Mouse (Mus musculus) left cerebral cortex, postnatal 10 days (tissue): ENCODE results near the gene Kif17. TPM values are rescaled to one million over a fixed set of nuclear protein-coding genes. Genes with fewer than 3 reads are reported as not detected.
"Not testable (repeated sequence)": the region's sequence is repeated elsewhere in the genome, so short reads cannot be mapped to it uniquely, and the experiment has no call there.

Experiments
- DNase-seq, 2 experiments: peaks; one replicate each; pipeline ENCODE4 v3.0.0; 2021 to 2022; ENCODE audit warnings: low spot score in 2 of 2, mixed read lengths in 1 of 2; ENCODE audit errors: extremely low spot score in 1 of 2
- intact Hi-C: fragments of 180-260 bp; cut with DNase I; formaldehyde crosslinking; loops from one replicate; pipeline ENCODE4 v1.15.1; 2025
- total RNA-seq, 2 experiments: library from RNA; stranded (reverse); gene quantifications; 2 replicates each; pipeline ENCODE4 v1.2.3; 2021

The Kif17 gene
- total RNA-seq, 2 experiments from 2014 or later = 15.1 to 15.4 TPM

DNA sequence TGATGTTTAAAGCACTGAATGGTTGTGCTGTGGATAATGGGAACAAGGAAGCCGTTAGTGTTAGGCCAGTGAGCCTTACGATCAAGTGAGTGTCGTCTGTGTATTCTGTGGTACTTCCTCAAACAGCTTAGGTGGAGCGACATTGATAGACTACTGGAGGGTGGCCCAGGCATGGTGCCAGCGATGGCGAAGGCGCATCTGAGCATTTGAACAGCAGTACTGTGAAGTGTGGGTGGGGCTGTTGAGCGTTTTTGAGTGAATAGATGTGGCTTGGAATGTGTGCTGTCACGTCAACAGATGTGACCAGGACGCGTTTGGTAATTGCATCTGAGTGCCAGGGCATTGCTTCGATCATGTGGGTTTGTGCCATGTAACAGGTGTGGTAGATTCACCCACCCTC, 57.5 kb downstream of the Kif17 start:
- intact Hi-C loops = no loop called here
- no peak for DNase-seq

DNA sequence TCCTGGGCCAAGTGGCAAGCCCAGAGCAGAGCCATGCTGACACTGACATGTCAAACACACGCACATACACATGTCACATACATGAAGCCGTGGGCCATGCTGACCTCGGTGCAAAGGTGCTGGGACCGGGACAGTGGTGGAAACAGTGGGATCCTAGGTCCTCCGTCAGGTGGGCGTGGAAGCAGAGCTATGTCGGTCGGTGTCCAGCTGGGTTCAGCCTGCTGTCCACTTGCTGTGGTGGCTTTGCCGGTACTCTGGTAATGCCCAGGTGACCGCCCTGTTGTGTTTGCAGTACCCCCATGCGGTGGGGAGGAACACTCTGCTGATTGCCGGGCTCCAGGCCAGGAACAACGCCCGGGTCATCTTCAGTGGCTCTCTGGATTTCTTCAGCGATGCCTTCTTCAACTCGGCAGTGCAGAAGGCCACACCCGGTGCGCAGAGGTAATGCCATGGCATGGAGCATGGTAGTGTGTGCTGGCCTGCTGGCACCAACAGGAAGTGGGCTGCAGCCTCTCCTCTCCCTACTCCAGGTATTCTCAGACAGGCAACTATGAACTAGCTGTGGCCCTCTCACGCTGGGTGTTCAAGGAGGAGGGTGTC, 60.2 kb downstream of the Kif17 start:
- DNase-seq = no peak
- intact Hi-C loops = loop anchor here (10.0 kb wide), 2 partner anchors 346 to 544 kb away; no protein-coding TSS in a partner anchor

DNA sequence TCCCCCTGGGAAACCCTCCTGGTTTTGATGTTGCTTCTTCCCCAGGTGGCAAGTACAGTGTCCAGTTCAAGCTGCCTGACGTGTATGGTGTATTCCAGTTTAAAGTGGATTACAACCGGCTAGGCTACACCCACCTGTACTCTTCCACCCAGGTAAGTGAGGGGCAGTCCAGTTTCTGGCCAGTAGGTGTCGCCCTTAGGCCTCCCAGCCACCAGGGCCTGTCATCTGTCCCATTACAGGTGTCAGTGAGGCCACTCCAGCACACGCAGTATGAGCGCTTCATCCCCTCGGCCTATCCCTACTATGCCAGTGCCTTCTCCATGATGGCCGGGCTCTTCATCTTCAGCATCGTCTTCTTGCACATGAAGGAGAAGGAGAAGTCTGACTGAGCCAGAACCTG, 61.4 kb downstream of the Kif17 start:
- intact Hi-C loops = loop anchor here (10.0 kb wide), 2 partner anchors 347 to 543 kb away; no protein-coding TSS in a partner anchor
- no peak for DNase-seq

DNA sequence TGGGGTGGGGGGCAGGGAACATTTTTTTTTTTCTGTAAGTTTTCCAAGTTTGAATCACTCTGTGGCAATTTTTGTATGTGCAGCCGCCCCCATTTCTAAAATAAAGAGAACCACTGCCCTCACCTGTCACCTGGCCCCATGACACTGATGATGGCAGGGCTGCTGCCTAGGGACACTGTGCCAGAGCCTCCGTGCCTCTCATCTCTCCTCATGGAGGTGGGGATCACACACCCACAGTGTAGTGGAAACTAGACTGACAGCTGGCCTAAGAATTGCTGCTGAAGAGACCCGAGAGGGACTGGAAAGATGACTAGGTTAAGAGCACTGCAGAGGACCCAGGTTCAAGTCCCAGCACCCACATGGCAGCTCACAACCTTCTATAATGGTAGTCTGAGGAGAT, 61.9 kb downstream of the Kif17 start:
- DNase-seq = no peak
- intact Hi-C loops = loop anchor here (10.0 kb wide), 2 partner anchors 347 to 543 kb away; no protein-coding TSS in a partner anchor

DNA sequence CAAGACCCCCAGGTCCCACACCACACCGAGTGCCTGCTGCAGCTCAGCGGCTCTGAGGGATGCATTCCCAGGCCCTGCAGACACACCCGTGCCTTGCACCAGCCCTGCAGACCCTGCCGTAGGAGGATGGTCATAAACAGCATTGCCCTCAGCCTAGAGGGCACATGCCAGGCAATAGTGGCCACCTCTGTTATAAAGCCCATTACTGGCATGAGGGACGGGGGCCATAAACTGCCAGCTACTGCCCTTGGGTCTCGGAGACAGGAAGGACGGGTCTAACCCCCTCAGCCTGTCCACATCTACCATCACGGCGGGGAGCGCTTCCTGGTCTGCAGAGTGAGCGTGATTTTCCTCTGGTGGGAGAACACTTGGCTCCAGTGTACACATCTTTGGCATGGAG, 62.8 kb downstream of the Kif17 start:
- intact Hi-C loops = loop anchor here (10.0 kb wide), 2 partner anchors 348 to 542 kb away; no protein-coding TSS in a partner anchor
- DNase-seq = no peak

DNA sequence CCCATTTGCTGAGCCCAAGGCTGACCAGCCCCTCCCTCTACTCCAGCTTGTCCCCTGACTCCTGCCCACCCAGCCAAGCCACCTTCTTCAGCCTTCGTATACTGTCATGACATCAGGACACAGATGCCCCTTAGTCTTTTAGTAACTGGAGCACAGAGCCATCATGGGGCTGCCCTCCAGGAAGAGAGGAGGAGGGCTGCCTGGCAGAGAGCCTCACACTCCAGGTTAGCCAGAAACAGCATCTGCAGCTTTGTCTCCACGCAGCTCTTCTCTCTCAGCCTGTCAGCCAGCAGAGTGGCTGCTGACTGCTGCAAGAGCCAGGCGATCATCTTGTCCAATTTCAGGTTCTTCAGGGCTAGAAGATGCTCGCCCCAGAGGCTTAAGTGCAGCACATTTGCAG, 63.6 kb downstream of the Kif17 start:
- intact Hi-C loops = loop anchor here (10.0 kb wide), 2 partner anchors 349 to 541 kb away; no protein-coding TSS in a partner anchor
- DNase-seq = no peak

DNA sequence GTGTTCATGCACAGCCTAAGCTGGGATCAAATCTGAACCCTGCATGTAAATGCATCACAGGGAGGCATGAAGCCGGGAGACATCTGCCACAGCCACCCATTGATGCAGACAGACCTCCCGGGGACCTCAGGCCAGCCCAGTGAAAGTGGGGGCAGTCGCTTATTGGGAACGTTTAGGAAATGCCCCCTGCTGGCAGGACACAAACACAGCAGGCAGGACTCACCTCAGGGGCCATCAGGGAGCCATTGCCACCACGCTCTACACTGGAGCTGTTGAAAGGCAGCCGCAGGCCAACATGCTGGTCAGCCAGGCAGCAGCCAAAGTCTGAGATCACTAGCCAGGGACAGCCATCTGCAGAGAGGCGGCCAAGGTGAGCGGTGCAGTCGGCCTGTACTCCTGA, 65.5 kb downstream of the Kif17 start:
- intact Hi-C loops = loop anchor here (10.0 kb wide), 2 partner anchors 351 to 539 kb away; no protein-coding TSS in a partner anchor

DNA sequence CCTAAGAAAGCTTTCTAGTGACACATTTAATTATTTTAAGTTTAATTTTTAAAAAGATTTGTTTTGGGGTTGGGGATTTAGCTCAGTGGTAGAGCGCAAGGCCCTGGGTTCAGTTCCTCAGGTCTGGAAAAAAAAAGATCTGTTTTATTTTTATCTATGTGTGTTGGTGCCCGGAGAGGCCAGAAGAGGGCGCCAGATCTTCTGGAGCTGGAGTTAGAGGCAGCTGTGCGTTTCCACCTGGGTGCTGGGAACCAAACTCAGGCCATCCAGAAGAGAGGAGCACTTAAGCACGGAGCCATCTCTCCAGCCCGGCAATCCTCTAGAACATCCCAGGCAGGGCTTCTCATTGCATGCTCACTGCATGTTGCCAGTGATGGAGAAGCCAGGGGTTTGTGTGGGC, 66.1 kb downstream of the Kif17 start:
- intact Hi-C loops = loop anchor here (10.0 kb wide), 2 partner anchors 352 to 538 kb away; no protein-coding TSS in a partner anchor
- no peak for DNase-seq

More for the DNA sequence above, 65.5 kb downstream of the Kif17 start:
- no peak for DNase-seq

DNA sequence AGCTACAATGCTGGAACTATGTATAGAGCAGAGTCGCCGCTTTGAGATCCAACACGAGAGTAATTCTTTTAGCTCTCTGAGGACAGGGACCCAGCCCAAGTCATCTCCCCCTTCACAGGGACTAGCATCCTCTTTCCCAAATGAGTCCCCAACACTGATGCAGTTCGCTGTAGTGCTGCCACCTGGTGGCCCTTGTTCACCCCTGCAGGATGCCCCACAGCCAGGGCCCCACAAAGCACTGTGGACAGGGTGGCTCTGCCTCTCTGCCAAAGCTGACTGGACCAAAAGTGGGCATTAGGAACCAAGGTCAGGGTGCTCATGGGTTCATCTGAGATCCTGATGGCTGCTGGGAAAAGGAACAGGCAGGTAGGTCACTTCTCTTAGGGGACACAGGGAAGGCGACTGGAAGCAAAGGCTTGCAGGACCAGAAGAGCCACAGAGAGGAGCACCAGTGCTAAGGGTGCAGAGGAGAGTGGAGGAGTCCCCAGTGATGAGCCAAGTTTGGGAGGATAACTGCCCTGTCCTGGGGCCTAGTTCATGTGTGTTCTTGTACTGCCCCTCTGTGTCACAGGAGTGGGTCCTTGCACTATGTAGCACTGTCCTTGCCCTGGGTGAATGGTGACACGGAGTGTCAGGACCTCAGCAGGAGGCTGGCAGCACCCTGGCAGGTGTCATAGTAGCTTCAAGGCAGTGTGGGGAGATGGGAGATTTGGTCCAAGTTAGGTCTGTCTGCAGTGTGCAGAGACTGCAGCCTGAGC, 68.5 kb downstream of the Kif17 start:
- intact Hi-C loops = loop anchor here (2.0 to 10.0 kb wide), 3 partner anchors 108 to 536 kb away; no protein-coding TSS in a partner anchor
- DNase-seq = peak in 1 of 2 experiments; percentile 67

DNA sequence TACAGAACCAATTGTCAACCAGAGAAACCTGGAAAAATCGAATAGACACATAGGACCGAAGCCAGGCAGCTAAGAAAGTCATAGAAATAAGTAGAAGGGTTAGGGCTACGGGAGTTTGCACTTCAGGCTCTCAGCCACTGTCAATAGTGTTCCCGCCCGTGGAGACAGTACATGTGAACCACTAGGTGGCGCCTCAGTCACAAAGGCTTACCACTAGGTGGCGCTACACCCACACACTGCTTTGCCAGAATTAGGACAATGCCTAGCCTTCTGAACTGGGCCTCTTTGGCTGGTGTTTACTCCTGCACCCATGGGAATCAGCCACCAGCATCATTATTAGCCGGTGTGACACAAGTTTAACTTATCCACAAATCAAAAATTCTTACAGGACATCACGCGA, 69.3 kb downstream of the Kif17 start:
- peak; percentile 81 to 83 for DNase-seq
- intact Hi-C loops = loop anchor here (2.0 to 10.0 kb wide), 3 partner anchors 107 to 535 kb away; no protein-coding TSS in a partner anchor

DNA sequence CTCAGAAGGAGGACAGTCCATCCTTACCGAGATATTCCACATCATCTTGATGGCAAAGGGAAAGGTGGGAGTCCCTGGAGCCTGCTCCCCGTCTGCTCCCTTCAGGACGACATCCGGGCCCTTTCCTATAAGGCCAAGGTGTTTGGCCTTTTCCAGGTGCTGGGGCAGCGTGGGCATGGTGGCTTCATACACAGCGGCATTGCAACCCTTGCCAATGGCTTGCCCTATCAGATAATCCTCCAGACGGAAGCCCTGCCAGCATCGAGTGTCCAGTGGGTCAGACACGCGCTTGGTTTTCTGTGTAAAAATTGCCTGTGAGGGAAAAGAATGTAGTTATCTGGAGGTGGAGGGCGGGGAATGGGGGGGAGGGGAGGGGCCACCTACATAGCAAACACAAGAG, 70.5 kb downstream of the Kif17 start:
- no peak for DNase-seq
- intact Hi-C loops = no loop called here

DNA sequence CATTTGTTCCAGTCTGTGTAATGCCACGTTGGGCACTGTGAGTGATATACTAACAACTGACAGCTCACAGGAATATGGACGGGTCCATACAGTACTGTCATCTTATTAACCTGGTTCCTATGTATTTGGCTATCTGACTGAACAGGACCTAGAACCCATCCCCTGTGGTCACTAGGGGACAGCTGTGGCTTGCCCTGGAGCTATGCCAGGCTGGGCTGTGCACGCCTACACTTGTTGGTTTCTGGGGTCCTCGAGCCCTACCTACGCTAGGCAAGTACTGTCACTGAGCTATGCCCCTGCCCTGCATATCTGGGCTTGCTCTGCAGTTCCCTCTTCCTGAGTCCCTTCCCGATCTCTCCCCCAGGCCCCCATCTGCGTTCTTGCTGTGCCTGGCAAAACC, 71.3 kb downstream of the Kif17 start:
- no peak for DNase-seq
- intact Hi-C loops = no loop called here

DNA sequence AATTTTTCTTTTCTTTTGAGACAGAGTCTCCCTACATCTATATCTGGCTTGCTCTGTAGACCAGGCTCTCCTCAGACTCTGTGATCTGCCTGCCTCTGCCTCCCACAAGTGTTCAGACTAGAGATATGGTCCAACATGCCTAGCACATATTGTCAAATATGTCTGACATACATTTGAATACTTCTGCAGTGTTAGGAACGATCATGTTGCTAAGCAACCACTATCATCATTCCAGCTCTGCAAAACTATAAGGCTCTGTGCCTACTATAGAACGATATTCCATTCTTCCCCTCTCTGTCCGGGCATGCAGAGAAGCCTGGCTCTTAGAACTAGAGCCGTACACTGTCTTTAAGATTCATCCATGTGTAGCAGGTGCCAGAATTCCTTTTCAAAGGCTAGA, 72.5 kb downstream of the Kif17 start:
- intact Hi-C loops = no loop called here
- DNase-seq = no peak

DNA sequence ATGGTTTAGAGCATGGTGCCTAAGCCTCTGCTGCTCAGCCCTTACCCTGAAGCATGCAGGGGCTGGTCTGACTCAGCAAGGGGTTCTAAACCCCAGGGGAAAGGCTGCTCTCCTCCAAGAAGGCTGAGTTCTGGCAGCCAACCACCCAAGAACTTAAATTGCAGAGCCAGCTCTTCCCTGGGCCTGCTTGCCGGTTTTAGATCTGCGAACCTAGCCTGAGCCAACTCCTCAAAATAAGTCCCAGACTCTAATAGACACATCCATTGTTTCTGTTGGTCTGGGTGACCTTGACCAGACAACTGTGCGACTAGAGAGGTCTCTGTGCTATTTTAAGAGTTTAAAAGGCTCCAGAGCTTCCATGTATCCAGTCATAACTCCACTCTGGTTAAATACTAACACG, 73.5 kb downstream of the Kif17 start:
- intact Hi-C loops = no loop called here
- DNase-seq = no peak

DNA sequence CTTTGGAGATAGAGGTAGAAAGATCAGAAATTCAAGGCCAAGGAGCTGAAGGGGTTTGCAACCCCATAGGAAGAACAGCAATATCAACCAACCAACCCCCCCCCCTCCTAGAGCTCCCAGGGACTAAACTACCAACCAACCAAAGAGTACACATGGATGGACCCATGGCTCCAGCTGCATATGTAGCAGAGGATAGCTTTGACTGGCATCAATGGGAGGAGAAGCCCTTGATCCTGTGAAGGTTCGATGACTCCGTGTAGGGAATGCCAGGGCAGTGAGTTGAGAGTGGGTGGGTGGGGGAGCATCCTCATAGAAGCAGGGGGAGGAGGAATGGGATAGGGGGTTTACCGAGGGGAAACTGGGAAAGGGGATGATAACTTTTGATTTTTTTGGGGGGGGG, 74.2 kb downstream of the Kif17 start:
- intact Hi-C loops = no loop called here
- DNase-seq = no peak

DNA sequence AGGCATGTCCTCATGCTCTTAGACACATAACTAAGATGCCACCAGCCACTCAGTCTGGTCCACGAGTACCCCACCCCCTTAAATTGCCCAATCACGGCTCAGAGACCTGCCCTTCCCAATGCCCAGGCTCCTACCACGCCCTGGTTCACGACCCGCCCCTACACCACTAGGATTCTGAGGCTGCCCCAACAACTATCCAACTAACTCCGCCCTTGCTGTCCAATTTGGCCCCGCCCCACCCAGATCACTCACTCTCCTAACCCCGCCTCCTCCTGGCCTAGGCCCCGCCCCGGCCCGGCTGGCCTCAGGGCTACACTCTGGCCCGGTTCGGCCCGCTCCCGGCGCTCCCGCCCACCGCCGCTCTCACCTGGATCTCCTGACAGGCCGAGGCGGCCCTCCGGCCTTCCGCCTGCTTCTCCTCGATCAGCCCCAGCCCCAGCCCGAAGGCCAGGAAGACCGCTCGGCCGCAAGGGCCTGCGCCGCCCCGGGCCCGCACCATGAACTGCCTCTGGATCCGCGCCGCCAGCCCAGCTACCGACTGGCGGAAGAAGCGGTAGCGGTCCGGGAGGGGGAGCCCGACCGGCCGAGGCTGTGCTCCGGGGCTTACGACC, 75.3 kb downstream of the Kif17 start:
- intact Hi-C loops = loop anchor here (5.0 kb wide), 1 partner anchor 52 kb away; no protein-coding TSS in a partner anchor
- DNase-seq = peak; percentile 78 to 96

DNA sequence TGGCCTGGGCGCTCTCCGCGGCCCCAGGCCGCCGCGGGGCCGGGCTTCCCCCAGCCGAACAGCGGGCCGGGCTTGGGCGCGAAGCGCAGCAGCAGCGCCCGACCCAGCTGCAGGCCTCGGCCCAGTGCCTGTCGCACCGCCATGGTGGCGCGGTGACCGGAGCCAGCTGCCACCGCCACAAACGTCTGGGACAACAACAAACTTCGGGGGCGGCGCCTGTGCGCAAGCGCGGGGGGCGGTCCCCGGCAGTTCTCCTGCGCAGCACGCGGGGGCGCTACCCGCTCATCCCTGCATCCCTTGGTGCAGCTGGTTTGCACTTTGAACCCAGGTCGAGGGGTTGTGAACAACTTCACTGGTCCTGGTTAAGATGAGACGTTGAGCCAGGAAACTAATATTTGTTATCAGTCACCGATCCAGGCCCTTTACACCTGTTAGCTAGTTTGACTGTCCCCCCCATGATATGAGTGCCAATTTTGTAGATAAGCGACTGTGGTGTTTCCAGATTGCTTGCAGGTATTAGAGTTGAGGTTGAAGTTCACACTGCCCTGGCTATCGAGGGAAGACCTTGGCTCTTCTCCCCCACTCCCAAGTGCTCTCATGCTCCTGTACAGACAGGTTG, 76.0 kb downstream of the Kif17 start, which contains the start of gene Pink1:
TSS of gene Pink1 (minus strand) at position 231 of the 619 bp plus-strand sequence.
- peak; percentile 86 to 93 for DNase-seq
- intact Hi-C loops = loop anchor here (5.0 kb wide), 1 partner anchor 51 kb away; no protein-coding TSS in a partner anchor

DNA sequence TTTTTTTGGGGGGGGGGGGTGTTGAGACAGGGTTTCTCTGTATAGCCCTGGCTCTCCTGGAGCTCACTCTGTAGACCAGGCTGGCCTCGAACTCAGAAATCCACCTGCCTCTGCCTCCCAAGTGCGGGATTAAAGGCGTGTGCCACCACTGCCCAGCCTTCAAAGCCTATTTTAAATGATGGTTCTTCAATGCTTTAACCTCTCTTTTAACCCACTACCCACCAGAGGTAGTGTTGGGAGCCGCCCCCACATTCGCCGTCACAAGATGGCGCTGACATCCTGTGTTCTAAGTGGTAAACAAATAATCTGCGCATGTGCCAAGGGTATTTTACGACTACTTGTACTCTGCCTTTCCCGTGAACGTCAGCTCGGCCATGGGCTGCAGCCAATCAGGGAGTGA, 76.9 kb downstream of the Kif17 start:
- intact Hi-C loops = loop anchor here (5.0 kb wide), 1 partner anchor 50 kb away; no protein-coding TSS in a partner anchor
- DNase-seq = not testable (repeated sequence)
